Mouse (Mus musculus) MEL (cell line): ENCODE data around the gene Wdr54.

Source experiments
- CTCF ChIP-seq, 3 experiments: IDR thresholded peaks in 2 of 3; conservative IDR thresholded peaks in 1 of 3; 2 replicates each; pipeline ENCODE4 v1.5.1; 2011 to 2012; ENCODE audit warnings: low read length in 3 of 3, low read depth in 2 of 3, mild to moderate bottlenecking in 2 of 3, improper control_type of control experiment in 1 of 3, inconsistent platforms in 1 of 3, mixed read lengths in 1 of 3, moderate library complexity in 1 of 3; ENCODE audit not compliant: control insufficient read depth in 1 of 3, insufficient read depth in 1 of 3, poor library complexity in 1 of 3, severe bottlenecking in 1 of 3
- POLR2A ChIP-seq, 2 experiments: IDR thresholded peaks; 2 replicates each; pipeline ENCODE4 v1.6.1; 2011 to 2012; ENCODE audit warnings: low read length in 2 of 2, mild to moderate bottlenecking in 2 of 2, control low read depth in 1 of 2, improper control_type of control experiment in 1 of 2, low read depth in 1 of 2, moderate library complexity in 1 of 2; ENCODE audit not compliant: control insufficient read depth in 1 of 2, insufficient read depth in 1 of 2, poor library complexity in 1 of 2

GRCm38 (mm10) chr6:83118369-83118768, 37.8 kb downstream of the Wdr54 start:
- TF ChIP-seq CTCF (IDR thresholded peaks at IDR 0.05 in 2 of 3, conservative IDR thresholded peaks at IDR 0.05 in 1 of 3; ENCODE audit: control insufficient read depth in 1 of 3, insufficient read depth in 1 of 3, low read depth in 2 of 3, low read length in 3 of 3, poor library complexity in 1 of 3, severe bottlenecking in 1 of 3) = no peak
- TF ChIP-seq POLR2A (IDR thresholded peaks at IDR 0.05; ENCODE audit: control insufficient read depth in 1 of 2, insufficient read depth in 1 of 2, low read depth in 1 of 2, low read length in 2 of 2, poor library complexity in 1 of 2) = peak in 1 of 2 experiments; percentile 17; a peak in 1 of 4 replicates
